Mouse (Mus musculus) bone marrow macrophage, adult 2 months (primary cell): ENCODE measurements around the gene Mdm2. TPM values are rescaled to one million over a fixed set of nuclear protein-coding genes. Genes with fewer than 3 reads are reported as not detected.

Experiments used
- H3K27ac ChIP-seq: 2 replicates; pipeline ENCODE4 v1.5.1; 2012; ENCODE audit warnings: low read depth, low read length; ENCODE audit not compliant: insufficient read depth
- H3K4me1 ChIP-seq: 2 replicates; pipeline ENCODE4 v1.6.1; 2012; ENCODE audit warnings: low read length; ENCODE audit not compliant: control insufficient read depth, insufficient read depth
- H3K4me3 ChIP-seq: 2 replicates; pipeline ENCODE4 v1.5.1; 2012; ENCODE audit warnings: mild to moderate bottlenecking, low read length, moderate library complexity; ENCODE audit not compliant: insufficient read depth
- CTCF ChIP-seq: IDR thresholded peaks from 2 replicates; pipeline ENCODE4 v1.5.1; 2012; ENCODE audit warnings: low read depth, mild to moderate bottlenecking, low read length, moderate library complexity
- POLR2A ChIP-seq: IDR thresholded peaks from 2 replicates; pipeline ENCODE4 v1.6.1; 2012; ENCODE audit warnings: mild to moderate bottlenecking, low read depth, low read length, borderline replicate concordance
- polyA plus RNA-seq: library from polyadenylated mRNA; stranded (reverse); fragments of >200 nt; gene quantifications from 2 replicates; pipeline ENCODE4 v1.2.4, GENCODE M21; 2012; ENCODE audit not compliant: missing spikeins, insufficient read depth, insufficient read length

Gene Mdm2
- polyA plus RNA-seq, 1 experiment, result 95.5 TPM

- H3K4me3 ChIP-seq, result no peak overlapping the region
- TF ChIP-seq POLR2A, result no peak
- no peak for TF ChIP-seq CTCF
These were observed 22.5 kb upstream of the Mdm2 start for GRCm38 (mm10) chr10:117732962-117733592.

GRCm38 (mm10) chr10:117732184-117732583, 21.6 kb upstream of the Mdm2 start:
- Histone ChIP-seq H3K4me1 (0 out of 2 replicates have a peak, but pooled peaks cover 2% of the 10 kb centered on the region), H3K27ac (no peak overlapping the region), H3K4me3 (no peak overlapping the region)
- no peak for TF ChIP-seq POLR2A
- no peak for TF ChIP-seq CTCF

More at GRCm38 (mm10) chr10:117732962-117733592, 22.5 kb upstream of the Mdm2 start:
- 0 out of 2 replicates have a peak, but pooled peaks cover 2% of the 10 kb centered on the region for H3K4me1 ChIP-seq
- H3K27ac ChIP-seq, result no peak overlapping the region

- Histone ChIP-seq H3K4me3 (no peak overlapping the region), H3K27ac (no peak overlapping the region), H3K4me1 (0 out of 2 replicates have a peak, but pooled peaks cover 2% of the 10 kb centered on the region)
- TF ChIP-seq CTCF (peak; percentile 91), POLR2A (no peak)
These were observed 20.9 kb upstream of the Mdm2 start for GRCm38 (mm10) chr10:117731244-117732101.

- Histone ChIP-seq H3K4me3 (no peak overlapping the region), H3K4me1 (0 out of 2 replicates have a peak, but pooled peaks cover 2% of the 10 kb centered on the region), H3K27ac (no peak overlapping the region)
- no peak for TF ChIP-seq CTCF
- TF ChIP-seq POLR2A, result no peak
These were observed 20.2 kb upstream of the Mdm2 start for GRCm38 (mm10) chr10:117730637-117731203.

- no peak overlapping the region for H3K4me3 ChIP-seq
- H3K27ac ChIP-seq, result no peak overlapping the region
- TF ChIP-seq CTCF (no peak), POLR2A (no peak)
- H3K4me1 ChIP-seq, result 0 out of 2 replicates have a peak, but pooled peaks cover 2% of the 10 kb centered on the region
These were observed 19.6 kb upstream of the Mdm2 start for GRCm38 (mm10) chr10:117730140-117730539.

- H3K4me3 ChIP-seq, result no peak overlapping the region
- no peak overlapping the region for H3K27ac ChIP-seq
- peaks cover 7% of the 10 kb centered on the region for H3K4me1 ChIP-seq
- TF ChIP-seq POLR2A, result no peak
- no peak for TF ChIP-seq CTCF
These were observed 18.7 kb upstream of the Mdm2 start for GRCm38 (mm10) chr10:117729139-117729814.

- peaks cover 10% of the 10 kb centered on the region for H3K4me1 ChIP-seq
- TF ChIP-seq CTCF (no peak), POLR2A (no peak)
- no peak overlapping the region for H3K4me3 ChIP-seq
- H3K27ac ChIP-seq, result no peak overlapping the region
These were observed 18.0 kb upstream of the Mdm2 start for GRCm38 (mm10) chr10:117728574-117728973.

GRCm38 (mm10) chr10:117727518-117728110, 17.1 kb upstream of the Mdm2 start:
- TF ChIP-seq POLR2A (no peak), CTCF (no peak)
- Histone ChIP-seq H3K4me1 (peaks cover 10% of the 10 kb centered on the region), H3K27ac (no peak overlapping the region), H3K4me3 (no peak overlapping the region)

- TF ChIP-seq CTCF (peak; percentile 2; the same call in 1 of the 2 replicates), POLR2A (no peak)
- Histone ChIP-seq H3K4me1 (peaks cover 14% of the 10 kb centered on the region), H3K4me3 (no peak overlapping the region), H3K27ac (no peak overlapping the region)
These were observed 16.4 kb upstream of the Mdm2 start for GRCm38 (mm10) chr10:117726888-117727385.
